Mouse (Mus musculus) heart, embryonic 10.5 days (tissue): ENCODE data around the gene Ostf1. TPM values are rescaled to one million over a fixed set of nuclear protein-coding genes. Genes with fewer than 3 reads are reported as not detected.

Source experiments
- DNase-seq: peaks from one replicate; pipeline ENCODE4 v3.0.0-alpha.2; 2017; ENCODE audit warnings: low spot score
- H3K27ac ChIP-seq: fragments of 300-500 bp; sonication (generic); 2 replicates; pipeline ENCODE4 v1.5.1; 2016; ENCODE audit warnings: mild to moderate bottlenecking
- H3K27me3 ChIP-seq: fragments of 300-500 bp; sonication (generic); 2 replicates; pipeline ENCODE4 v1.6.1; 2016; ENCODE audit warnings: mild to moderate bottlenecking; ENCODE audit not compliant: poor library complexity, insufficient read depth, severe bottlenecking
- H3K36me3 ChIP-seq: fragments of 300-500 bp; sonication (generic); 2 replicates; pipeline ENCODE4 v1.6.1; 2016; ENCODE audit warnings: mild to moderate bottlenecking, moderate library complexity
- H3K4me1 ChIP-seq: fragments of 300-500 bp; sonication (generic); 2 replicates; pipeline ENCODE4 v1.6.1; 2016; ENCODE audit warnings: mild to moderate bottlenecking
- H3K4me3 ChIP-seq: fragments of 300-500 bp; sonication (generic); 2 replicates; pipeline ENCODE4 v1.5.1; 2016; ENCODE audit warnings: mild to moderate bottlenecking, moderate library complexity
- H3K9me3 ChIP-seq: fragments of 300-500 bp; sonication (generic); 2 replicates; pipeline ENCODE4 v1.6.1; 2016; ENCODE audit warnings: mild to moderate bottlenecking, moderate library complexity
- WGBS: fragments of 180-500 bp; shearing (Covaris S2); methylation state at CpG from one replicate; pipeline ENCODE4 v1.1.7; 2016; 5-methylcytosine and 5-hydroxymethylcytosine counted together
- polyA plus RNA-seq: library from polyadenylated mRNA; unstranded; fragments of >200 nt; fragmentation: Nextera tagmentation; extraction: Ambion mirVana; gene quantifications from 2 replicates; pipeline ENCODE4 v1.2.1, GENCODE M21; 2016

Gene Ostf1
- polyA plus RNA-seq, 1 experiment from 2014 or later: 58.0 TPM

- 95% methylated on average over 3 of the region's 3 CpGs for WGBS
- no peaks in the 10 kb centered on the region for H3K9me3 ChIP-seq
Measured at GRCm38 (mm10) chr19:18575891-18576290, 55.7 kb downstream of the Ostf1 start.

GRCm38 (mm10) chr19:18573907-18574306 is 57.7 kb downstream of the Ostf1 start:
- Histone ChIP-seq H3K27me3 (no peaks in the 10 kb centered on the region), H3K4me3 (no peak overlapping the region), H3K36me3 (no peaks in the 10 kb centered on the region), H3K9me3 (no peaks in the 10 kb centered on the region), H3K27ac (no peak overlapping the region), H3K4me1 (peaks cover 13% of the 10 kb centered on the region; the same call in 1 of the 2 replicates)
- WGBS: 57% methylated on average over 5 of the region's 5 CpGs
- DNase-seq: no peak

More at GRCm38 (mm10) chr19:18575891-18576290, 55.7 kb downstream of the Ostf1 start:
- Histone ChIP-seq H3K4me3 (no peak overlapping the region), H3K36me3 (no peaks in the 10 kb centered on the region), H3K4me1 (peaks cover 13% of the 10 kb centered on the region; the same call in 1 of the 2 replicates), H3K27ac (no peak overlapping the region), H3K27me3 (no peaks in the 10 kb centered on the region)
- no peak for DNase-seq

GRCm38 (mm10) chr19:18573443-18573842 is 58.2 kb downstream of the Ostf1 start:
- Histone ChIP-seq H3K9me3 (no peaks in the 10 kb centered on the region), H3K4me3 (no peak overlapping the region), H3K4me1 (peaks cover 13% of the 10 kb centered on the region; the same call in 1 of the 2 replicates), H3K27me3 (no peaks in the 10 kb centered on the region), H3K36me3 (no peaks in the 10 kb centered on the region), H3K27ac (no peak overlapping the region)
- 56% methylated on average over 3 of the region's 3 CpGs for WGBS
- DNase-seq: no peak

GRCm38 (mm10) chr19:18569496-18569895 is 62.1 kb downstream of the Ostf1 start:
- no peaks in the 10 kb centered on the region for H3K27me3 ChIP-seq
- H3K9me3 ChIP-seq: no peaks in the 10 kb centered on the region
- H3K36me3 ChIP-seq: no peaks in the 10 kb centered on the region
- H3K4me3 ChIP-seq: no peak overlapping the region
- WGBS: 86% methylated on average over 1 of the region's 1 CpGs
- no peak overlapping the region for H3K27ac ChIP-seq
- peaks cover 8% of the 10 kb centered on the region; the same call in 1 of the 2 replicates for H3K4me1 ChIP-seq
- no peak for DNase-seq

- Histone ChIP-seq H3K27ac (no peak overlapping the region), H3K36me3 (no peaks in the 10 kb centered on the region), H3K9me3 (no peaks in the 10 kb centered on the region), H3K27me3 (no peaks in the 10 kb centered on the region), H3K4me3 (no peak overlapping the region), H3K4me1 (peaks cover 8% of the 10 kb centered on the region; the same call in 1 of the 2 replicates)
- no peak for DNase-seq
- WGBS: 74% methylated on average over 3 of the region's 3 CpGs
Measured at GRCm38 (mm10) chr19:18568828-18569430, 62.7 kb downstream of the Ostf1 start.

GRCm38 (mm10) chr19:18567936-18568827 is 63.4 kb downstream of the Ostf1 start:
- Histone ChIP-seq H3K4me3 (no peak overlapping the region), H3K9me3 (no peaks in the 10 kb centered on the region), H3K4me1 (0 out of 2 replicates have a peak, but pooled peaks cover under 1% of the 10 kb centered on the region), H3K36me3 (no peaks in the 10 kb centered on the region), H3K27me3 (no peaks in the 10 kb centered on the region), H3K27ac (no peak overlapping the region)
- DNase-seq: no peak
- WGBS: 82% methylated on average over 12 of the region's 12 CpGs

GRCm38 (mm10) chr19:18567501-18567900 is 64.1 kb downstream of the Ostf1 start:
- 89% methylated on average over 11 of the region's 11 CpGs for WGBS
- Histone ChIP-seq H3K9me3 (no peaks in the 10 kb centered on the region), H3K4me1 (no peaks in the 10 kb centered on the region), H3K27ac (no peak overlapping the region), H3K4me3 (no peak overlapping the region), H3K27me3 (no peaks in the 10 kb centered on the region), H3K36me3 (no peaks in the 10 kb centered on the region)
- DNase-seq: no peak

GRCm38 (mm10) chr19:18557708-18558107 is 73.9 kb downstream of the Ostf1 start:
- no peak overlapping the region for H3K27ac ChIP-seq
- DNase-seq: no peak
- 72% methylated on average over 1 of the region's 1 CpGs for WGBS

GRCm38 (mm10) chr19:18555645-18556044 is 76.0 kb downstream of the Ostf1 start:
- Histone ChIP-seq H3K27me3 (no peaks in the 10 kb centered on the region), H3K27ac (no peak overlapping the region), H3K9me3 (no peaks in the 10 kb centered on the region), H3K4me3 (no peak overlapping the region), H3K36me3 (no peaks in the 10 kb centered on the region), H3K4me1 (no peaks in the 10 kb centered on the region)
- no peak for DNase-seq
- WGBS: 88% methylated on average over 2 of the region's 2 CpGs

More at GRCm38 (mm10) chr19:18557708-18558107, 73.9 kb downstream of the Ostf1 start:
- Histone ChIP-seq H3K4me3 (no peak overlapping the region), H3K9me3 (no peaks in the 10 kb centered on the region), H3K4me1 (no peaks in the 10 kb centered on the region), H3K36me3 (no peaks in the 10 kb centered on the region), H3K27me3 (no peaks in the 10 kb centered on the region)

GRCm38 (mm10) chr19:18548668-18549067 is 83.0 kb downstream of the Ostf1 start:
- 13% methylated on average over 4 of the region's 4 CpGs for WGBS
- Histone ChIP-seq H3K27ac (no peak overlapping the region), H3K4me1 (no peaks in the 10 kb centered on the region), H3K27me3 (no peaks in the 10 kb centered on the region), H3K36me3 (no peaks in the 10 kb centered on the region), H3K4me3 (no peak overlapping the region), H3K9me3 (no peaks in the 10 kb centered on the region)
- DNase-seq: no peak

Other genes starting within 250 kb of the Ostf1 start
- gene Nmrk1, start 127 bp upstream of the Ostf1 start, polyA plus RNA-seq: 6.0 and 6.7 TPM in 2 replicates
- gene Carnmt1, start 38.9 kb upstream of the Ostf1 start, polyA plus RNA-seq: 24.4 and 33.3 TPM in 2 replicates
- 21.0 and 27.2 TPM in 2 replicates for gene D030056L22Rik, start 81.4 kb upstream of the Ostf1 start, polyA plus RNA-seq
- gene Trpm6, start 118.2 kb upstream of the Ostf1 start, polyA plus RNA-seq: 0.11 and 0.23 TPM in 2 replicates